Mouse (Mus musculus): ENCODE data around the gene 4930452B06Rik. TPM values are rescaled to one million over a fixed set of nuclear protein-coding genes. Genes with fewer than 3 reads are reported as not detected.

Gene 4930452B06Rik
- 0.27 TPM for total RNA-seq (2023)

GRCm38 (mm10) chr14:8665636-8666411 lies at the start of gene 4930452B06Rik:
TSS of gene 4930452B06Rik (minus strand) at chr14:8666240.

All from CD4-positive naive resting alpha-beta T cell, adult 57 days (primary cell).